Mouse (Mus musculus): ENCODE data around the gene Lrrc26.
A peak's percentile ranks its signal among the peaks of the same experiment; 100 is the strongest.
"Not testable (repeated sequence)": the region's sequence is repeated elsewhere in the genome, so short reads cannot be mapped to it uniquely, and the experiment has no call there.

The Lrrc26 gene

GRCm38 (mm10) chr2:25289651-25290050 lies at the start of gene Lrrc26:
Gene Lrrc26, plus strand, starts transcription at chr2:25289915.
- peak; percentile 46 for DNase-seq (ENCODE audit: low spot score)

GRCm38 (mm10) chr2:25240310-25240709 lies 49.4 kb upstream of the Lrrc26 start:
- DNase-seq (ENCODE audit: low spot score), result no peak

- peak; percentile 65 for DNase-seq (ENCODE audit: low spot score)
Measured at GRCm38 (mm10) chr2:25240723-25241437, 48.8 kb upstream of the Lrrc26 start.

- DNase-seq (ENCODE audit: low spot score), result no peak
Measured at GRCm38 (mm10) chr2:25241438-25241775, 48.3 kb upstream of the Lrrc26 start.

- DNase-seq (ENCODE audit: low spot score), result no peak
Measured at GRCm38 (mm10) chr2:25242101-25242506, 47.6 kb upstream of the Lrrc26 start, which contains the start of the genes Rnf208 and Cysrt1. Gene Rnf208, plus strand, starts transcription at chr2:25242255. Gene Cysrt1, minus strand, starts transcription at chr2:25242452.

GRCm38 (mm10) chr2:25243342-25243741 lies 46.4 kb upstream of the Lrrc26 start:
- DNase-seq (ENCODE audit: low spot score), result no peak

- no peak for DNase-seq (ENCODE audit: low spot score)
Measured at GRCm38 (mm10) chr2:25244144-25244543, 45.6 kb upstream of the Lrrc26 start.

- DNase-seq (ENCODE audit: low spot score), result no peak
Measured at GRCm38 (mm10) chr2:25246183-25247072, 43.3 kb upstream of the Lrrc26 start, which contains the start of gene AL732309.1. Gene AL732309.1, minus strand, starts transcription at chr2:25246863.

GRCm38 (mm10) chr2:25252331-25252730 lies 37.4 kb upstream of the Lrrc26 start:
- no peak for DNase-seq (ENCODE audit: low spot score)

GRCm38 (mm10) chr2:25255284-25255779 lies 34.4 kb upstream of the Lrrc26 start, which contains the start of gene Tmem203:
Gene Tmem203, plus strand, starts transcription at chr2:25255439.
- DNase-seq (ENCODE audit: low spot score), result peak; percentile 85

GRCm38 (mm10) chr2:25256443-25257109 lies 33.1 kb upstream of the Lrrc26 start:
- not testable (repeated sequence) for DNase-seq (ENCODE audit: low spot score)

GRCm38 (mm10) chr2:25257250-25257649 lies 32.5 kb upstream of the Lrrc26 start:
- not testable (repeated sequence) for DNase-seq (ENCODE audit: low spot score)

- no peak for DNase-seq (ENCODE audit: low spot score)
Measured at GRCm38 (mm10) chr2:25258887-25259286, 30.8 kb upstream of the Lrrc26 start.

GRCm38 (mm10) chr2:25261870-25262269 lies 27.8 kb upstream of the Lrrc26 start:
- DNase-seq (ENCODE audit: low spot score), result no peak

- DNase-seq (ENCODE audit: low spot score), result peak; percentile 96
Measured at GRCm38 (mm10) chr2:25262291-25262767, 27.4 kb upstream of the Lrrc26 start, which contains the start of gene Tprn. Gene Tprn, plus strand, starts transcription at chr2:25262618.

- no peak for DNase-seq (ENCODE audit: low spot score)
Measured at GRCm38 (mm10) chr2:25262795-25263622, 26.7 kb upstream of the Lrrc26 start.

- no peak for DNase-seq (ENCODE audit: low spot score)
Measured at GRCm38 (mm10) chr2:25263623-25264285, 26.0 kb upstream of the Lrrc26 start.

- no peak for DNase-seq (ENCODE audit: low spot score)
Measured at GRCm38 (mm10) chr2:25264286-25264660, 25.4 kb upstream of the Lrrc26 start.

- DNase-seq (ENCODE audit: low spot score), result no peak
Measured at GRCm38 (mm10) chr2:25264851-25265250, 24.9 kb upstream of the Lrrc26 start.

- peak; percentile 62 for DNase-seq (ENCODE audit: low spot score)
Measured at GRCm38 (mm10) chr2:25265897-25266656, 23.6 kb upstream of the Lrrc26 start.

All from layer of hippocampus, adult 11-12 months (tissue).